Mouse (Mus musculus): Measurements from ENCODE around the gene Polr1a. TPM values are rescaled to one million over a fixed set of nuclear protein-coding genes. Genes with fewer than 3 reads are reported as not detected.

The Polr1a gene
- polyA plus RNA-seq, 1 experiment from 2014 or later = 41.6 TPM

GRCm38 (mm10) chr6:71950592-71950991 lies 41.7 kb downstream of the Polr1a start:
- Histone ChIP-seq H3K36me3 (peaks cover 83% of the 10 kb centered on the region), H3K27ac (no peak overlapping the region), H3K27me3 (no peaks in the 10 kb centered on the region), H3K9ac (replicated peaks) (no peak overlapping the region), H3K9me3 (no peaks in the 10 kb centered on the region), H3K4me3 (replicated peaks) (no peak overlapping the region), H3K4me2 (no peak overlapping the region), H3K4me1 (replicated peaks) (no peaks in the 10 kb centered on the region)
- no peak for ATAC-seq (ENCODE audit: insufficient number of reproducible peaks, insufficient read depth, low FRiP score, low TSS enrichment, low read depth)
- 92% methylated on average over 3 of the region's 3 CpGs for WGBS

- Histone ChIP-seq H3K27ac (no peak overlapping the region), H3K4me1 (replicated peaks) (no peaks in the 10 kb centered on the region), H3K36me3 (peaks cover 78% of the 10 kb centered on the region), H3K9me3 (no peaks in the 10 kb centered on the region), H3K4me3 (replicated peaks) (no peak overlapping the region), H3K4me2 (no peak overlapping the region), H3K27me3 (no peaks in the 10 kb centered on the region), H3K9ac (replicated peaks) (no peak overlapping the region)
- WGBS = 79% methylated on average over 5 of the region's 5 CpGs
- ATAC-seq (ENCODE audit: insufficient number of reproducible peaks, insufficient read depth, low FRiP score, low TSS enrichment, low read depth) = no peak; the same call in 1 of the 2 replicates
Observed at GRCm38 (mm10) chr6:71951192-71951591, 42.3 kb downstream of the Polr1a start.

GRCm38 (mm10) chr6:71962119-71962518 lies 53.3 kb downstream of the Polr1a start:
- Histone ChIP-seq H3K4me2 (no peak overlapping the region), H3K4me1 (replicated peaks) (no peaks in the 10 kb centered on the region), H3K9me3 (no peaks in the 10 kb centered on the region), H3K36me3 (peaks cover 44% of the 10 kb centered on the region), H3K9ac (replicated peaks) (no peak overlapping the region), H3K27ac (no peak overlapping the region), H3K27me3 (no peaks in the 10 kb centered on the region), H3K4me3 (replicated peaks) (no peak overlapping the region)
- no peak for ATAC-seq (ENCODE audit: insufficient number of reproducible peaks, insufficient read depth, low FRiP score, low TSS enrichment, low read depth)
- WGBS = 90% methylated on average over 5 of the region's 5 CpGs

- whole genome bisulfite sequencing = 93% methylated on average over 6 of the region's 6 CpGs
- no peak for ATAC-seq (ENCODE audit: insufficient number of reproducible peaks, insufficient read depth, low FRiP score, low TSS enrichment, low read depth)
Observed at GRCm38 (mm10) chr6:71962706-71963105, 53.9 kb downstream of the Polr1a start.

GRCm38 (mm10) chr6:71963561-71963960 lies 54.7 kb downstream of the Polr1a start:
- no peak overlapping the region for H3K4me2 ChIP-seq
- H3K36me3 ChIP-seq = peaks cover 57% of the 10 kb centered on the region
- no peak overlapping the region for H3K4me3 ChIP-seq (replicated peaks)
- H3K27ac ChIP-seq = no peak overlapping the region
- no peaks in the 10 kb centered on the region for H3K4me1 ChIP-seq (replicated peaks)
- no peak for ATAC-seq (ENCODE audit: insufficient number of reproducible peaks, insufficient read depth, low FRiP score, low TSS enrichment, low read depth)
- WGBS = 96% methylated on average over 11 of the region's 11 CpGs
- H3K27me3 ChIP-seq = no peaks in the 10 kb centered on the region
- H3K9me3 ChIP-seq = no peaks in the 10 kb centered on the region
- H3K9ac ChIP-seq (replicated peaks) = no peak overlapping the region

More at GRCm38 (mm10) chr6:71962706-71963105, 53.9 kb downstream of the Polr1a start:
- Histone ChIP-seq H3K27ac (no peak overlapping the region), H3K9me3 (no peaks in the 10 kb centered on the region), H3K4me1 (replicated peaks) (no peaks in the 10 kb centered on the region), H3K4me2 (no peak overlapping the region), H3K36me3 (peaks cover 50% of the 10 kb centered on the region), H3K27me3 (no peaks in the 10 kb centered on the region), H3K9ac (replicated peaks) (no peak overlapping the region), H3K4me3 (replicated peaks) (no peak overlapping the region)

GRCm38 (mm10) chr6:71966683-71967303 lies 57.9 kb downstream of the Polr1a start:
- ATAC-seq (ENCODE audit: insufficient number of reproducible peaks, insufficient read depth, low FRiP score, low TSS enrichment, low read depth) = no peak
- peaks cover 76% of the 10 kb centered on the region for H3K36me3 ChIP-seq
- no peaks in the 10 kb centered on the region for H3K9me3 ChIP-seq
- H3K27me3 ChIP-seq = no peaks in the 10 kb centered on the region
- no peak overlapping the region for H3K9ac ChIP-seq (replicated peaks)
- no peak overlapping the region for H3K4me2 ChIP-seq
- WGBS = 89% methylated on average over 5 of the region's 5 CpGs
- no peak overlapping the region for H3K27ac ChIP-seq
- H3K4me3 ChIP-seq (replicated peaks) = no peak overlapping the region
- H3K4me1 ChIP-seq (replicated peaks) = no peaks in the 10 kb centered on the region

GRCm38 (mm10) chr6:71967847-71968246 lies 59.0 kb downstream of the Polr1a start:
- H3K9ac ChIP-seq (replicated peaks) = no peak overlapping the region
- H3K27me3 ChIP-seq = no peaks in the 10 kb centered on the region
- no peak overlapping the region for H3K4me3 ChIP-seq (replicated peaks)
- no peaks in the 10 kb centered on the region for H3K9me3 ChIP-seq
- H3K36me3 ChIP-seq = peaks cover 82% of the 10 kb centered on the region
- H3K4me2 ChIP-seq = no peak overlapping the region
- no peaks in the 10 kb centered on the region for H3K4me1 ChIP-seq (replicated peaks)
- 76% methylated on average over 7 of the region's 7 CpGs for WGBS
- H3K27ac ChIP-seq = no peak overlapping the region
- ATAC-seq (ENCODE audit: insufficient number of reproducible peaks, insufficient read depth, low FRiP score, low TSS enrichment, low read depth) = no peak

- H3K36me3 ChIP-seq = peaks cover 96% of the 10 kb centered on the region
- H3K4me2 ChIP-seq = no peak overlapping the region
- WGBS = 91% methylated on average over 7 of the region's 7 CpGs
- H3K4me3 ChIP-seq (replicated peaks) = no peak overlapping the region
- ATAC-seq (ENCODE audit: insufficient number of reproducible peaks, insufficient read depth, low FRiP score, low TSS enrichment, low read depth) = no peak
- H3K9ac ChIP-seq (replicated peaks) = no peak overlapping the region
- no peaks in the 10 kb centered on the region for H3K4me1 ChIP-seq (replicated peaks)
- H3K27me3 ChIP-seq = no peaks in the 10 kb centered on the region
- no peaks in the 10 kb centered on the region for H3K9me3 ChIP-seq
- no peak overlapping the region for H3K27ac ChIP-seq
Observed at GRCm38 (mm10) chr6:71969459-71969858, 60.6 kb downstream of the Polr1a start.

- H3K27me3 ChIP-seq = no peaks in the 10 kb centered on the region
- H3K4me2 ChIP-seq = no peak overlapping the region
- no peak for ATAC-seq (ENCODE audit: insufficient number of reproducible peaks, insufficient read depth, low FRiP score, low TSS enrichment, low read depth)
- H3K27ac ChIP-seq = no peak overlapping the region
- no peaks in the 10 kb centered on the region for H3K9me3 ChIP-seq
- peaks cover 96% of the 10 kb centered on the region for H3K36me3 ChIP-seq
- no peak overlapping the region for H3K9ac ChIP-seq (replicated peaks)
- H3K4me3 ChIP-seq (replicated peaks) = no peak overlapping the region
- 79% methylated on average over 2 of the region's 2 CpGs for WGBS
- no peaks in the 10 kb centered on the region for H3K4me1 ChIP-seq (replicated peaks)
Observed at GRCm38 (mm10) chr6:71970154-71970553, 61.3 kb downstream of the Polr1a start.

- 92% methylated on average over 7 of the region's 7 CpGs for WGBS
- H3K9me3 ChIP-seq = no peaks in the 10 kb centered on the region
- no peak overlapping the region for H3K4me2 ChIP-seq
- H3K27ac ChIP-seq = no peak overlapping the region
- peaks cover 99% of the 10 kb centered on the region for H3K36me3 ChIP-seq
- no peak overlapping the region for H3K9ac ChIP-seq (replicated peaks)
- ATAC-seq (ENCODE audit: insufficient number of reproducible peaks, insufficient read depth, low FRiP score, low TSS enrichment, low read depth) = no peak
- H3K27me3 ChIP-seq = no peaks in the 10 kb centered on the region
- H3K4me3 ChIP-seq (replicated peaks) = no peak overlapping the region
- H3K4me1 ChIP-seq (replicated peaks) = no peaks in the 10 kb centered on the region
Observed at GRCm38 (mm10) chr6:71976592-71976991, 67.7 kb downstream of the Polr1a start.

GRCm38 (mm10) chr6:71980165-71980564 lies 71.3 kb downstream of the Polr1a start:
- WGBS = 67% methylated on average over 8 of the region's 8 CpGs
- Histone ChIP-seq H3K4me2 (no peak overlapping the region), H3K9me3 (no peaks in the 10 kb centered on the region), H3K4me1 (replicated peaks) (no peaks in the 10 kb centered on the region), H3K36me3 (peaks cover 65% of the 10 kb centered on the region), H3K27ac (no peak overlapping the region), H3K9ac (replicated peaks) (no peak overlapping the region), H3K4me3 (replicated peaks) (no peak overlapping the region), H3K27me3 (no peaks in the 10 kb centered on the region)
- ATAC-seq (ENCODE audit: insufficient number of reproducible peaks, insufficient read depth, low FRiP score, low TSS enrichment, low read depth) = no peak

- WGBS = 95% methylated on average over 2 of the region's 2 CpGs
- H3K36me3 ChIP-seq = peaks cover 61% of the 10 kb centered on the region
- no peaks in the 10 kb centered on the region for H3K9me3 ChIP-seq
- H3K27me3 ChIP-seq = no peaks in the 10 kb centered on the region
- no peak overlapping the region for H3K27ac ChIP-seq
- H3K9ac ChIP-seq (replicated peaks) = no peak overlapping the region
- H3K4me1 ChIP-seq (replicated peaks) = no peaks in the 10 kb centered on the region
- no peak overlapping the region for H3K4me2 ChIP-seq
- ATAC-seq (ENCODE audit: insufficient number of reproducible peaks, insufficient read depth, low FRiP score, low TSS enrichment, low read depth) = no peak
- H3K4me3 ChIP-seq (replicated peaks) = no peak overlapping the region
Observed at GRCm38 (mm10) chr6:71980587-71980986, 71.7 kb downstream of the Polr1a start.

All from limb, embryonic 12.5 days (tissue).